Mouse (Mus musculus) lung, postnatal 10 days (tissue): ENCODE measurements at regions not wholly inside any gene's neighbourhood (a gene's known extent, or its start where the extent isn't known, plus 50 kb on each side); places are given as distances from the start of the nearest gene placed in this dataset.
A peak's percentile ranks its signal among the peaks of the same experiment; 100 is the strongest.

Experiments used
- DNase-seq: peaks from one replicate; pipeline ENCODE4 v3.0.0; 2021

DNA sequence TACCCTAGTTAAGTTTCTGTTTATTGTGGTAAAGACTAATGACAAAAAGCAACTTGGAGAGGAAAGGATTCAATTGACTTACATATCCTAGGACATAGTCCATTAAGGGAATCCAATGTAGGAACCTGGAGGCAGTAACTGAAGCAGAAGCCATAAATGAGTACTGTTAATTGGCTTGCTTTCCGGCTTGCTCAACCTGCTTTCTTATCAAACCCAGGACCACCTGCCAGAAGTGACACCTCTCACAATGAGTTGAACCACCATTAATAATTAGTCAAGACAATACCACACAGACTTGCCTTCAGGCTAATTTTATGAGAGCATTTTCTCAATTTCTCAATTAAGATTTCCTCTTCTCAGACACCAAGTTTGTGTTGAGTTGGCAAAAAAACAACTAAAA lies 148.8 kb downstream of the Ccser2 start:
- no peak for DNase-seq

DNA sequence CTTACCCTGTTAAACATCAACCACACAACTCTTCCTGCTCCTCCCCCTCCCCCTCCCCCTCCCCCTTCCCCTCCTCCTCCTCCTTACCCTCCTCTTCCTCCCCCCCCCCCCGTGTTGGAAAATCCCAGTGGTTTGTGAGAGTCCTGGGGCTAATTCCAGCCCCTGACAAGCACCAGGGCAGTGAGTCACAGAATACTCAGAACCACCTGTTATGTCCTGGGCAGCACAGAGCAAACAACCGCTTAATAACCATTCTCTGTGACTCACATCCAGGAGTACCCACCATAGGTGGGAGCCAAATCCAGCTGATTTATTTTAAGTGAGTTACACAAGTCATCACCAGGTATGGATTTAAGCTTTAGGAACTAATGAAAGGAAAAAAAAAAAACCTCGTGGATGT lies 166.2 kb downstream of the Ccser2 start:
- no peak for DNase-seq

DNA sequence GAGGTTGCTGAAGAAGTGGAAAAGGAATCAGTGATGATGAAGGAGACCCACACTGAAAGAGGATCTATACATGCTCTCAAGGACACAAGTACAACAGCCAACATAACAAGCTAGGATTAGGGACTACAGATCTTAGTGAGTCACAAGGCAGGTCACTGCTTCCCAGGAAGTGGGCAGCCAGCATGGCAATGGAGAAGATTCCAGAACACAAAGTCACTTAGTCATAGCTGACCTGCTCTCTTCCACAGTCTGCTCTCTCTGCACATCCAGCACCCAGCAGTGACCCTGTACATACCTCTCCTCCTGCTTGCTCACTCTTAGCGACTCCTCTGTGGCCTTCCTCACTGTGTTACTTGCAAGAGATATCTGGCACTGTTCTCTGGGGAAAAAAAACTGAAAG lies 168.8 kb downstream of the Ccser2 start:
- no peak for DNase-seq

DNA sequence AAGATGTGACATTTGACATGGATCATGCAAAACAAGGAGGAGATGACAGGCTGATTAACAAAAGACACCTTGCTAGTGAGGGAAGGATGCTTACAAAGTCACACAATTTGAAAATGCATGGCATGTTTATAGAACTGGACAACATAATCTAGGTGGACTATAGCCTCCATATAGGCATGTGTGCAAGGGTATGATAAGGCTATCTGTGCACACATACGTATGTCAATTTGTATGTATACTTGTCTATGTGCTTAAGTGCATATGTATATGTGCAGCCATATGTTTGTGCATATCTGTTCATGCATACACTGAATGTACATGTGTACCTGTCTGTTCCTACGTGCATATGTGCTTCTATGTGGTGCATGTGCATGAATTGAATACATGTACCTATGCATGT lies 186.7 kb downstream of the Ccser2 start:
- DNase-seq, result no peak

DNA sequence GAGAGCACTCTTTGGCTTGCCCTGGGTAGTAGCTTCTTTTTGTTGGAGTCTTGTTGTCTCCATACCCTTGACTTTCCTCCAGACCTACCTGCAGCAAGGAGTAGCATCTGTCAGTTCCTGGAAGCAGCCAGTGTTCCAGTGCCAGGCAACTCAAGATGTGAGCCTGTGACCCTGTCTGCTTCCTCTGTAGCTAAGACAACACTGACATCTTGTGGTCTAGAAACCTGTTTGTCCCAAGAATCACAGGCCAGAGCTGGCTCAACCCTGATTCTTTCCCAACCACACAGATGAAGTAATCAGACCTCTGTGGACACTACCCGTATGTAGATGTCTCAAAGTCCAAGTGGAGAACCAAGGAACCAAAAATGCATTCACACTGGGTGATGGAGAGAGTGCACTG lies 189.6 kb downstream of the Ccser2 start:
- no peak for DNase-seq

DNA sequence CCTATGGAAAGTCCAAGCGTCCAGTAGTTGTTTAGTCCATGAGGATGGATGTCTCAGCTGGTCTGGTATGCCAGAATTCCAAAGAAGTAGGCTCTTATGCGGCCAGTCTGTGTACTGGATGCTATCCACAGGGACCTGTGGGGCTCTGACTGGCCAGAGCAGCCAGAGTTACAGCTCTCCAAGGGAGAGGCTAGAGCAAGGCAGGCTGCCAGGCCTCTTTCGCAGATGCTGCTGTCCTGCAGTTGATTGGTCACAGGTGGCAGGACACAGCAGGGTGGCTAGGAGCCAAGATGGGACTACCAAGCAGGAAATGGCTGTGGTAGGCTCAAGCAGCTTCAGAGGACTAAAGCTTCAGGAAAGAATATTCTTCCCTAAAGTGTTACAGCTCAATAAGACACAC lies 194.2 kb downstream of the Ccser2 start:
- peak; percentile 16 for DNase-seq

DNA sequence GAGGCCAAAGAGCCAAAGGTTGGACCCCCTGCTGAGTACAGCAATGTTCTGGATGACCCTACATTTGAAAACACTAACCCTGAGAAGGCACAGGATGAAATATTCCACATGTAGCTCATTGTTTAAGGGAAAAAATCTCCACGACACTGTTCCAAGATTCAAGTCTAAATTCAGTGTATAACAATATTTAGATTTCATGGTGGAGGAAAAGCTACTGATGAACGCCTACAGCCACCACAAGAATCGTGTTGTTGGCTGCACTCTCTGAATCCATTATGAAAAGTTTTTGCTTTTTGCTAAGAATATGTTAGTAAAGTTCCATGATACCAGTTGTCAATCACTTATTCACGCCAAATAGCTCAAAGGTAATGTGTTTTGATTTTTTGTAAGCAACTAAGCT lies 204.2 kb downstream of the Ccser2 start:
- DNase-seq, result no peak

DNA sequence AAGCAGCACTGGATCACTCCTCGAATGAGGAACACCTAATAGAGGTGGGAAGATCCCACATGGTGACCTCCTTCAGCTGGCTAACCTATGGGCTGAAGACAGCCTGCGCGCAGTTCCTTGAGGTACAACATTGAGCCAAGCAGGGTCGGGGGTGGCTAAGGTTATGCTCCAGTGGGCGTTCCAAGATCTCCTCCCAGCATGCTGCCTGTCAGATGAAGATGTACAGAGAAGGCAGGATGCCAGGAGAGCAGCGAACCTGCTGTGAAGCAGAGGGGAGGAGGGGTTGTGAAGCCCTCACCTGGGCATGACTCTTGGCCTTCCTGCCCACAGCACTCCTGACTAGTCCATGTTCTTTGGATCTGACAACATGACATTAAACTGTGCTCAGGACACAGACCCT lies 212.5 kb downstream of the Ccser2 start:
- no peak for DNase-seq

DNA sequence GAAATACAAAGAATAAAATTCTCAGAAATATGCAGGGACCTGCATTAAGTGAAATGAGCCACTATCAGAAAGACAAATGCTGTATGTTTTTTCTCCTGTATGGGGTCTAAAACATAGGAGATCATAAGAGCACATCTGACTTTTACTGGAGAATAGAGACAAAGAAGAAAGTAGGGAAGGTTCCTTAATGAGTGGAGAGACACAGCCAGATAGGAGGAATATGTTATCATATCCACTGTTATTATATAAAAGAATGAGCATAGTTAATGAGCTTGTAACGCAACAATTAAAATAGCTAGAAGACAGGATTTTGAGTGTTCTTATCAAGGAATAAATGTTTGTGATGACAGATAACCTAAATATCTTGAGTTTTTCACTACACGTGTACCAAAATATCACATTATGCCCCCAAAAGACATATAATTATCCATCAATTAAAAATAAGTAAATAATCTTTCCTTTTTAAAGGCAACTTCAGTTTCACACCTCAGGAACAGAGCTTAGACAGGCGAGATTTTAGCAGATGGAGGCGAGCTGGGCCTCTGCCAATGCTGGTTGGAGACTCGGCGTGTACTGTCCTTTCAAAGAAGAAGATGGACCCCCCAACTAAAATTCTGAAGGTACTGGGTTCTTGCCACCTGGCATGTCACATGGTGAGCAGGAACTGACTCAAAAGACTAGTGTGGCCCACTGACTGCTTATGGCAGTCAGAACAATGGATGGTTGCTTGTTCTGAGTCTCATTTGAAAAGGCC lies 220.3 kb downstream of the Ccser2 start:
- no peak for DNase-seq

DNA sequence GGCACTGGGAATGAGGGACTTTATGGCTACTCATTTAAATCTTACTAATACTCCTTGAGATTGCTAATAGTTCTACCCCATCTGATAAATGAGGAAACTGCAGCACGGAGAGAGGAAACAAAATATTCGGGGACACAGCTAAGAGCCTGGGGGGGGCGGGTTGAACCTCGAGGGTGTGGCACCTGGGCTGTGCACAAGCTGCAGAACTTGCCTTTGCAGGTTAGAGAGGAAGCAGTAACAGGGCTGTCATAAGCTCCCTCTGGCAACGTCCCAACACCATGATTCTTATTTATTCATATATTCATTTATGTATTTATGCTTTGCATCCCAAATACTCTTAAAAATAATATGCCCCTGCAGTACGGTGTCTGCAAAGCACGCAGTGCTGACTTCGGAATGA lies 237.5 kb downstream of the Ccser2 start:
- DNase-seq, result no peak

DNA sequence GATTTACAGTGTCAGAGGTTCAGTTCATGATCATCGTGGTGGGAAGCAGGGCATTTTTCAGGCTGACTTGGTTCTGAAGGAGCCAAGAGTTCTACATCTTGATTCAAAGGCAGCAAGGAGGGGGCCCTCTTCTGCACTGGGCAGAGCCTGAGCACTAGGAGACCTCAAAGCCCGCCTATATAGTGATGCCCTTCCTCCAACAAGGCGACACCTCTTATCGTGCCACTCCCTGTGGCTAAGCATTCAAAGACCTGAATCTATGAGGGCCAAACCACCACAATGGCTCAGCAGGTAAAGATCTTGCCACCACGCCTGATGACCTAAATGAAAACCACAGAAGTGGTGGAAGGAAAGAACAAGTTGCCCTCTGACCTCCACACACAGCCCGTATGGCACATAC lies 242.5 kb downstream of the Ccser2 start:
- DNase-seq, result no peak

DNA sequence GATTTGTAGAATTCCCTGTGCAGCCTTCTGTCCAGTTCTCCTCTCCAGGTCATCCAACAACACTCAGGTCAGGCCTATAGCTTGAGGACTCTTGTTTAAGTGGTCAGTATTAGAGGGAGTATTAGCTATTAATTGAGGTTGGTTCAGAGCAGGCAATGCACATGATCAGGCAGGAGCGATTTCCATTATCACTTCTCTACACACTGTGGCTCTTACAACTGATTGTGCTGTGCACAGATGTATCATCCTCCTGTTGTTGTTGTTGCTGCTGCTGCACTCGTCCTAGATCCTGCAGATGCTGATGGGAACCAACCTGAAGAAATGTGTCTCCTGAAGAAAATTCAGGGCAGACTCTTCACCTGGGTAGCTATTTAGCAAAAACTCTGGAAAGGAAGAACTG lies 252.9 kb downstream of the Ccser2 start:
- no peak for DNase-seq

DNA sequence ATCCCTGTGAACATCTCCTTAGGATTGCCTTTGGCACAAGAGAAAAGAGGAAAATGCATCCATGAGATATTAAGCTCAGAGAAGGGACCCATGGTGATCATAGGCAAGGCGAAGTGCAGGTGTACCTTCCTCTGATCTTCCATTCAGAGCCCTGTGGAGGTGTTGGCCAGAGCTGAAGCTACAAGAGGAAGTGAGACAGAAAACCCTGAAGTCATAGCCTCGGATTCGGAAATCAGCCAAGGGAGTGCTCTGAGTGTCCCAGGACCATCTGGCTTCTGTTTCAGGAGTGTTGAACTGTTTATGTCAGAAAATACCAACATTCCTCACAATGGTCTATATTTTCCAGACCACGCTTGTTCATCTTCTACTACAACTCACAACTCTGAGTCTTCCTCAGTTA lies 271.6 kb downstream of the Ccser2 start:
- no peak for DNase-seq

DNA sequence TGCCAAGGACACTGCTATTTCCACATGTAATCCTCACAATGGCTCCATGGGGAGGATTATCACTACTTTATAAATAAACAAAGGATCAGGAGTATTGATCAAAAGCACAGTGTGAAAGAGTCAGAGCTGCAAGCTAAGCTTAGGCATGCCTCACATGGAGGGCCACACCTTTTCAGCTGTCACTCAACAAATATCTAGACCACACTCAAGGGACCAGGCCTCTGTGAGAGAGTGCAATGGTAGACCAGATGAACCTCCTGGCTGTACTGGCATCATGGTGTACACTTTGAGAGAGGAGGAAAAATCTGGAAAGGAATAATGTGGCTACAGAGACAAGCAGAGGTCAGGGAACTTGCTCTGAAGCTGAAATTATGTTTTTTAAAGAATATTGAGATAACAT lies 276.6 kb downstream of the Ccser2 start:
- DNase-seq, result no peak

DNA sequence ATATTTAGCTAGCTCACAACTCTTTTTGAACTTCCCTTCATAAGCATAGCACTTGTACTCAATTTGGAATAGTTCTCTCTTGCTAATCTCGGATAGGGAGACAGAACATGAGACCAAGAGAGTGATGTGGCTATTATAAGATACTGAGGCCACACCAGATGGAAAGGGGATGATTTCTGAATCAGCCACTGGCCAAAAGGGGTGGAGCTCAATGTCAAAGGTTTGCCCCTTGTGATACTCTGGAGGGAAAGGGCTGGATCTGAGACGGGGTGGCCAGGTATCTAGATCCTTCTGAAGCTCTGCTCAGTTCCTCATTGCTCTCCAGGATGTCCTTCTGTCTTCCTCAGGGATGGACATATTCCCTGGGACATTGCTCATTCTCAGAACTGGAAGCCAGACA lies 277.6 kb downstream of the Ccser2 start:
- DNase-seq, result no peak

DNA sequence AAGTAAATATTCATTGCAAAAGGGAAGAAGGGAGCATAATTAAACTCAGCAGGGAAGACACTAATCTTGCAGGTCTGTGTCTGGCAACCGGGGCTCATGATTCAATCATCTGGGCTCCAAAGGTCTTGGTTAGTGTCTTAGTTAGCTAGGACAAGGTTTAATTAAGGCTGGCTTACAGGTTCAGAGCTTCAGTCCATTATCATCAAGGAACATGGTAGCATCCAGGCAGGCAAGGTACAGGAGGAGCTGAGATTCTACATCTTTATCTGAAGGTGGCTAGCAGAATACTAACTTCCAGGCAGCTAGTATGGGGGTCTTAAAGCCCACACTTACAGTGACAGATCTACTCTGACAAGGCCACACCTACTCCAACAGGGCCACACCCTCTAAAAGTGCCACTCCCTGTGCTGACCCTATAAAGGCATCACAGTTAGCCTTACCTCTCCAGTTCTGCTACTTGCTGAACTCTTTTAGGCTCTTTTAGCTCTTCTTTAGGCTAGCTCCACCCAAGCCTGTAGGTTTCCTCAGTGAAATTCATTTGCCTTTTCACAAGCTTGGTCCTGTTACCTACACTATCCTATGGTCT lies 309.8 kb downstream of the Ccser2 start:
- no peak for DNase-seq

DNA sequence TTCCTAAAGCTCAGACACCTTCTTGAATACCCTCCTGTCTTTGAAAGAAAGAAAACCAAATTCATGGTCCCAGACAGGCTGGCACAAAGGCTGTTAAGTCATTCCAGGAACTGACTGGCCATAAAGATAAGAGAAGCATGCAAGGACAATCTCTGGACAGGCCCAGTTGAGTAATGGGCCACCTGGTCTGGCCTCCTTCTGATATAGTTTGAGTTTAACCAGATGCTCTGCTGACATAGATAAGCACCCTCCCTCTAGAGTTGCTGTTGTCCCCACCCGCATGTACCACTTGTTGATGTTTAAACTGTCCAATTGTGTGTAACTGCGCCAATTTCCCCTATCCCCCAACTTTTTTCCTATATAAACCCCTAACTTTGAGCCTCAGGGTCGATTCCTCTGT lies 310.4 kb downstream of the Ccser2 start:
- DNase-seq, result no peak

DNA sequence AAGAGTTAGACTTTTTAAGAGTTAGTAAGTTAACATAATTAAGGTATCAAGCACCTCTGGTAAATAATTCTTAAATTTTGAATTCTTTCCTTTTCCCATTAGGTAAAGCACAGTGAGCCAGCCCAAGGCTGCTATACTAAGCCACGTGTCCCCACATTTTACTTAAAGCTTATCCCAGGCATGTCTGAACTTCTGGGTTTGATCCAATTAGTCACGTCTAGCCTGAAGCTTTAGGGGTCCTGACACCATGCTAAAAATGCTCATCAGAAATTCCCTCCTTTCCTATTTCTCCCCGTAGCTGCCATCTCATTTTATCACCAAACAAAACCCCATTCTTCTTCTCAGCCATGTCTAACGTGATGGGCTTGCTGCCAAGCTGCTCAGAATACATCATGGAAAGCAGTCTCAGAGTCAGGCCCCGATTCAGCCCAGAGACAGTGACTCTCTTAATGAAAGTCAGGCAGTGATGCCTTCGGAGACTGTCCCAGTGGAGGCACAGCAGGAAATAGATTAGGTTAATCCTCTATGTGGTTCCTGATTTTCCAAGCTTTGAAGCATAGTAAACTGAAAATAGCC lies 315.5 kb downstream of the Ccser2 start:
- no peak for DNase-seq

DNA sequence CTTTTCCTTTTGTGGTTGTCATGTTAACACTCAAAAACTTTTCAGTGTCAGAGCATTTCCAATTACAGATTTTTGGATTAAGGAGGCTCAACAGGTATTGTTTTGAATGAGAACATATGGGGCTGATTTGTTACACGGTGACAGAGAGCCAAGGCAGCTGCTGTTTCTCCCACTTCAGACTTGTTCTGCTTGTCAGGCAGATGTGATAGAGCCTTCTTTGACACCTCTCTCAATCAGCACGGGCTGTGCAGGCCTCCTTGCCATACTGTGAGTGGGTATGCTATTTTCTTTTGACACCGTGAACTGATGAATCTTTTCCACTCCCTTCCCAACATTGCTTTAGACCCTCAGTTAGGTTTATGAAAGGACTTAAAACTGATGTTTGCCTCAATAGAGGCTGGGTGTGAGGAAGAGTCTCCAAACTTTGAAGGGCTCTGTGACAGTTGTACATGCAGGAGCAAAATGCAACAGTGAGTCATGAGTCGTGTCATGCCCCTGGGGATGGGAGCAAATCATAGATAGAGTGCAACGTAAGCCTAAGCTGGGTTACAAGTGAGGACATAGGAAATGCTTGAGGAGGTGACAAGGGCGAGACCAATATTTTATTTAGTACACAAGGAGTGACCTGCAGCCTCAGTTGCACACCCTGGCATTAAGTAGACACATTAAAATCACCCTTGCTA lies 317.4 kb downstream of the Ccser2 start:
- no peak for DNase-seq

DNA sequence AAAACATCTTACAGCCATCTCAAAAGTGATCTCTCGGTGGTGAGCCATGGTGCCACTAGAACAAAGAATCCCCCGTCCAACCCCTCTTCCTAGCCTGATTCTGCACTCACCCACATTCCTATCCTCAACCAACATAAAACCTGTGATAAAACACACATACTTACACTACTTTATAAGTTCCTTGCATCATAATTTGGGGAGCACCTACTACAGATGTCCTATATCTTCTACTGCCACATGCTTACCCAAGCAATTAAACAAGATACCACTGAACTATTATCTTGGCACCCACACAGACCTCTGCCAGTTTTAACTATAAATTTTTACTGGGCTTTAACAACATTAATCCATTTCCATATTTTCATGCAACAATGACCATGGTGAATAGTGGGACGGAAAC lies 321.9 kb downstream of the Ccser2 start:
- DNase-seq, result no peak

DNA sequence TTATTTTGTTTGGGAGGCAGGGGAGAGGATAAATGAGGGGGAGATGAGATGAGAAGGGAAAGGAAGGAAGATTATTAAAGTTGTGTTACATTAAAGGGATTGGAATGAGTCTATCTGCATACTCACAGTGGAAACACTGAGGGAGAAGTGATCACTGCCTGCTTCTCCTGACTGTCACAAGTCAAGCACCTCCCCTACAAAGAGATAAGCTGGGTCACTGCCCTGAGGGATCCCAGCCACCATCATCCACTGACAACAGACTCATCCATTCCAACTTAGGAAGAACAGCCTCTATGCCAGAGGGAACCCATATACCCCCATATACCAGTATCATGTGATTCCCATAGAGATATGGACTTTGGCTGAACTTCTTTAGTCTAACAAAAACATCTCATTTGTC lies 322.3 kb downstream of the Ccser2 start:
- DNase-seq, result no peak

DNA sequence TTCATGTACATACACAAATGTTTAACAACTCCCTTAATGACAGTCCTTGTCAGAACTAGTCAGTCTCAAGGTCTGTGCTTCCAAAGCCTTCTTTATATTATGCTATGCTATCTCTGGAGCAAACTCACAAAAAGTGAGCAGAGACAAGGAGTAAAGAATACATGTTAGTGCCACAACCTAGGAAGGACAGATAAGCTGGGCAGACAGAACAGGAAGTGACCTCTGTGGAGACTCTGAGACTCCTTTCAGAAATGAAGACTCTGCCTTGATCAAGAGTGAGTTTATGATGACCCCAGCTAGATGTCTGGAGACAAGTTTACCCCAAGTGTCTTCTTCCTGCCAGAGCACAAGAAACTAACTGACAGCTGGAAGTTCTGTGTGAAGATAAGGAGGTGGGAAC lies 343.8 kb downstream of the Ccser2 start:
- no peak for DNase-seq

DNA sequence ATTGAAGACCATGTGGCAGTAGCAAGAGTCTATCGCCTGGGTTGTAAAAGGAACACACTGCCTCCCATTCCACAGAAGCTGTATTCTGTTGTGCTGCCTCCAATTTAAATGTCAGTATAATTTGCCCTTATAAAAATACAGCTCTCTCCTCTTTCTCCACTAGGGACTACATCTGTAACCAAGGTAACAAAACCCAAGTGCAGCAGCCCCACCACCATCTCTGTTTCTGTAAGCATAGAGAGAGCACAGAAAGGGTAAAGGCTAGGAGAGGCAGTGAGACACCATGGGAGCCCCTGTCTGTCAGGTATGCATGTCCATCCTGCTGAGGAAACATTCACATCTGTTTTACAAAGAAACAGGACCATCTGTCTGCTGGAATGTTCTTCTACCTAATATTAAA lies 344.4 kb downstream of the Ccser2 start:
- no peak for DNase-seq

DNA sequence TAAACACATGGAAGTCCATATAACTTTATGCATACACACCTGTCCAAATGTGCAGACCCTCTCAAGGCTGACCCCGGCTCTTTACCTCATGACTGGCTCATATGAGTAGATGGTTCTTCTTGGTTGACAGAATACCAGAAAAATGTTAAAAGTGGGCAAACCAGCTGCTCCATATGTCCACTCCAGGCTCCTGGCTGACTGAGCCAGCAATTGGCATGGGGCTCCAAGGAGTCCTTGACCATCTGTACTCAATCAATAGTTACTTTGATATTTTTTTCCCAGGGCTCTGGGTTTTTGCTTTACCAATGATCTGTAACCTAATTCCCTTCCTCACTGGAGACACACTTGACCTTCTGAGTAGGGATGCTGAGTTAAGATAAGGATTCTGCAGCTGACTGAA lies 345.5 kb downstream of the Ccser2 start:
- no peak for DNase-seq
